Mouse (Mus musculus) Patski (cell line): Measurements from ENCODE around the gene Lgals8. TPM values are rescaled to one million over a fixed set of nuclear protein-coding genes. Genes with fewer than 3 reads are reported as not detected.

Experiments used
- ATAC-seq: fragments of 100-300 bp; one replicate; pipeline ENCODE4 v1.8.0; 2021
- CTCF ChIA-PET: fragments of 350-600 bp; sonication (Branson Sonifier 250); formaldehyde crosslinking; loops from one replicate; lab custom pipeline; 2022; ENCODE audit warnings: inconsistent platforms; lab: Charles Lee
- POLR2A ChIA-PET: fragments of 350-600 bp; sonication (Branson Sonifier 250); formaldehyde crosslinking; loops from one replicate; lab custom pipeline; 2022; ENCODE audit warnings: antibody characterized with exemption, inconsistent platforms; lab: Charles Lee
- DNase-seq: peaks from one replicate; pipeline ENCODE4 v3.0.0-alpha.2; 2011; ENCODE audit warnings: low read depth, low spot score
- H3K27me3 ChIP-seq: fragments of 371-371 bp; one replicate; pipeline ENCODE4 v1.5.1; 2021
- CTCF ChIP-seq: fragments of 100-300 bp; IDR thresholded peaks from one replicate; pipeline ENCODE4 v1.5.1; 2021
- in situ Hi-C: fragments of 300-500 bp; cut with MboI; formaldehyde crosslinking; loops from 3 replicates; pipeline ENCODE4 v1.11.1; 2018; ENCODE audit warnings: low pct_unique_long_range_greater_than_20kb, mixed read lengths
- polyA plus RNA-seq: library from polyadenylated mRNA; unstranded; gene quantifications from one replicate; pipeline ENCODE4 v1.2.3, GENCODE M21; 2021

The Lgals8 gene
- polyA plus RNA-seq: 58.8 TPM

- no peaks in the 10 kb centered on the region for H3K27me3 ChIP-seq
- no peak for TF ChIP-seq CTCF
- in situ Hi-C loops: loop anchor here (5.0 kb wide), 1 partner anchor 212 kb away; no protein-coding TSS in a partner anchor
- ChIA-PET CTCF (no interaction called here), POLR2A (interaction anchor here (0.9 kb wide), 1 partner anchor 29 kb away, joined by 3 read pairs; no protein-coding TSS in a partner anchor)
- DNase-seq (no peak), ATAC-seq (no peak)
Measured at GRCm38 (mm10) chr13:12464844-12465243, at the start of gene Lgals8. Gene Lgals8 (minus strand): TSS chr13:12464944.

- no peak for ATAC-seq
Measured at GRCm38 (mm10) chr13:12511189-12511965, 46.6 kb upstream of the Lgals8 start.

GRCm38 (mm10) chr13:12510032-12510431 lies 45.3 kb upstream of the Lgals8 start:
- TF ChIP-seq CTCF: no peak
- peaks cover 4% of the 10 kb centered on the region for H3K27me3 ChIP-seq
- no peak for ATAC-seq
- ChIA-PET POLR2A (no interaction called here), CTCF (interaction anchor here (1.3 to 1.6 kb wide), 2 partner anchors 23 to 35 kb away, joined by 3 to 4 read pairs; no protein-coding TSS in a partner anchor)
- no peak for DNase-seq
- in situ Hi-C loops: no loop called here

More at GRCm38 (mm10) chr13:12511189-12511965, 46.6 kb upstream of the Lgals8 start:
- ChIA-PET CTCF (interaction anchor here (0.5 to 1.6 kb wide), 3 partner anchors 37 to 134 kb away, joined by 3 to 6 read pairs (median 4); no protein-coding TSS in a partner anchor), POLR2A (no interaction called here)
- no peak for TF ChIP-seq CTCF
- no peak for DNase-seq
- peaks cover 4% of the 10 kb centered on the region for H3K27me3 ChIP-seq
- in situ Hi-C loops: no loop called here

GRCm38 (mm10) chr13:12507426-12507825 lies 42.7 kb upstream of the Lgals8 start:
- in situ Hi-C loops: no loop called here
- ChIA-PET POLR2A (no interaction called here), CTCF (interaction anchor here (0.8 to 1.4 kb wide), 3 partner anchors 9 to 39 kb away, joined by 3 to 5 read pairs (median 4); no protein-coding TSS in a partner anchor)
- DNase-seq (no peak), ATAC-seq (no peak)
- no peaks in the 10 kb centered on the region for H3K27me3 ChIP-seq
- TF ChIP-seq CTCF: no peak

GRCm38 (mm10) chr13:12505359-12505758 lies 40.6 kb upstream of the Lgals8 start:
- in situ Hi-C loops: no loop called here
- CTCF ChIA-PET: no interaction called here
- POLR2A ChIA-PET: no interaction called here
- DNase-seq: no peak
- no peaks in the 10 kb centered on the region for H3K27me3 ChIP-seq
- TF ChIP-seq CTCF: no peak
- no peak for ATAC-seq

- in situ Hi-C loops: no loop called here
- ATAC-seq (peak; percentile 94), DNase-seq (peak; percentile 84)
- H3K27me3 ChIP-seq: no peaks in the 10 kb centered on the region
- CTCF ChIA-PET: interaction anchor here (0.7 to 2.3 kb wide), 6 partner anchors 9 to 35 kb away, joined by 3 to 11 read pairs (median 3); no protein-coding TSS in a partner anchor
- no peak for TF ChIP-seq CTCF
- POLR2A ChIA-PET: interaction anchor here (1.3 kb wide), 1 partner anchor 16 kb away, joined by 3 read pairs; no protein-coding TSS in a partner anchor
Measured at GRCm38 (mm10) chr13:12503238-12503751, 38.6 kb upstream of the Lgals8 start.

- POLR2A ChIA-PET: interaction anchor here (1.3 kb wide), 1 partner anchor 15 kb away, joined by 3 read pairs; no protein-coding TSS in a partner anchor
- in situ Hi-C loops: no loop called here
- DNase-seq: no peak
- no peak for TF ChIP-seq CTCF
- no peaks in the 10 kb centered on the region for H3K27me3 ChIP-seq
- ATAC-seq: no peak
- CTCF ChIA-PET: interaction anchor here (1.2 to 2.3 kb wide), 4 partner anchors 10 to 35 kb away, joined by 3 to 11 read pairs (median 3); no protein-coding TSS in a partner anchor
Measured at GRCm38 (mm10) chr13:12502665-12503237, 38.0 kb upstream of the Lgals8 start.

- CTCF ChIA-PET: no interaction called here
- DNase-seq: no peak
- no peaks in the 10 kb centered on the region for H3K27me3 ChIP-seq
- no peak for ATAC-seq
- no peak for TF ChIP-seq CTCF
- in situ Hi-C loops: loop anchor here (25.0 kb wide), 1 partner anchor 863 kb away; no protein-coding TSS in a partner anchor
- POLR2A ChIA-PET: no interaction called here
Measured at GRCm38 (mm10) chr13:12499107-12499506, 34.4 kb upstream of the Lgals8 start.

GRCm38 (mm10) chr13:12497809-12498208 lies 33.1 kb upstream of the Lgals8 start:
- no peak for DNase-seq
- no peak for TF ChIP-seq CTCF
- ChIA-PET POLR2A (no interaction called here), CTCF (no interaction called here)
- ATAC-seq: no peak
- in situ Hi-C loops: loop anchor here (25.0 kb wide), 1 partner anchor 864 kb away; no protein-coding TSS in a partner anchor
- H3K27me3 ChIP-seq: no peaks in the 10 kb centered on the region

- ATAC-seq (no peak), DNase-seq (no peak)
- ChIA-PET POLR2A (no interaction called here), CTCF (interaction anchor here (1.0 kb wide), 1 partner anchor 17 kb away, joined by 3 read pairs; no protein-coding TSS in a partner anchor)
- no peaks in the 10 kb centered on the region for H3K27me3 ChIP-seq
- in situ Hi-C loops: loop anchor here (25.0 kb wide), 1 partner anchor 868 kb away; no protein-coding TSS in a partner anchor
- TF ChIP-seq CTCF: no peak
Measured at GRCm38 (mm10) chr13:12494750-12495149, 30.0 kb upstream of the Lgals8 start.
